In the genomic region with DNA sequence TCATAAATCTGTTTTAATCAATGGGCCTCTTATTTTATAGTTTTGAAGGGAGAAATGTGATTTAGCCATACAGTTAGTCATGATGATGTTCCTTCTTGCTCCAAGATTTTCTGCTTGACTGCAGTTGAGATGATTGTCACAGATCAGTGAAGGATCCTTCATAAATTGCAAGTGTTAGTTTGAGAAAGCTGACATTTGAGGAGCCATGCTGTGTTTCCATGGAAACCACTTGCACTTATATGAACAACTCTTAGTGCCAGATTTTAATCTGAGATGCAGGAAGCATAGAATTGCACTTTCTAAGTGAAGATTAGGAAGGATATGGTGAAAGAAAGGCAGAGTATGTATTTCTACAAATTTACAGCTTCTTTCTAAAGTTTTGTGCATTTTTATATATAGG, we compare ENCODE assay signal across 15 mouse cellular contexts.
A peak's percentile ranks its signal among the peaks of the same experiment; 100 is the strongest.
DNase-seq lines count a peak whose midpoint lies in the region; ATAC-seq and TF ChIP-seq lines count a peak whose summit lies in the region.
"Had no signal": no experiment of that assay in that cellular context is flagged by ENCODE, and none has a peak within 500 bp of the region (broad histone marks: within the 10 kb centered on the region; RNA-seq: fewer than 3 reads in every experiment).

No protein-coding gene starts in this region.

- no peaks in the 10 kb centered on the region for H3K4me1 ChIP-seq in hindbrain, embryonic 14.5 days (replicated peaks; ENCODE audit: control insufficient read depth, insufficient read depth, low read length)
- no peaks in the 10 kb centered on the region for H3K4me1 ChIP-seq in hindbrain, embryonic 10.5 days (replicated peaks)
- no peaks in the 10 kb centered on the region for H3K4me1 ChIP-seq in forebrain, postnatal 0 days (ENCODE audit: insufficient read depth)
- H3K4me1 ChIP-seq: heart, embryonic 12.5 days; stomach, embryonic 15.5 days had no signal

- H3K9me3 ChIP-seq in hindbrain, embryonic 14.5 days (ENCODE audit: control insufficient read depth, low read length), result no peaks in the 10 kb centered on the region
- H3K9me3 ChIP-seq in hindbrain, embryonic 10.5 days, result no peaks in the 10 kb centered on the region
- H3K9me3 ChIP-seq in forebrain, postnatal 0 days (ENCODE audit: low read length), result no peaks in the 10 kb centered on the region
- H3K9me3 ChIP-seq: heart, embryonic 12.5 days; stomach, embryonic 15.5 days had no signal

- no peak overlapping the region for H3K4me2 ChIP-seq in hindbrain, embryonic 14.5 days (replicated peaks)
- H3K4me2 ChIP-seq in forebrain, postnatal 0 days (ENCODE audit: low read depth), result no peak overlapping the region
- H3K4me2 ChIP-seq: heart, embryonic 12.5 days; stomach, embryonic 15.5 days had no signal

- H3K36me3 ChIP-seq in hindbrain, embryonic 14.5 days (replicated peaks; ENCODE audit: control insufficient read depth, insufficient read depth), result no peaks in the 10 kb centered on the region
- H3K36me3 ChIP-seq in hindbrain, embryonic 10.5 days, result no peaks in the 10 kb centered on the region
- no peaks in the 10 kb centered on the region for H3K36me3 ChIP-seq in forebrain, postnatal 0 days (ENCODE audit: insufficient read depth)
- H3K36me3 ChIP-seq: heart, embryonic 12.5 days; stomach, embryonic 15.5 days had no signal

- no peak for ATAC-seq in hindbrain, embryonic 14.5 days (ENCODE audit: low FRiP score)
- peak; percentile 84 for ATAC-seq in forebrain, postnatal 0 days
- ATAC-seq: intestine, embryonic 16.5 days had no signal

- intact Hi-C loops in left cerebral cortex, postnatal 25 days (cut with DNase I), result no loop called here
- intact Hi-C loops in left cerebral cortex, postnatal 36 days (cut with DNase I), result no loop called here

- no peak overlapping the region for H3K9ac ChIP-seq in hindbrain, embryonic 14.5 days
- H3K9ac ChIP-seq in forebrain, postnatal 0 days, result no peak overlapping the region
- H3K9ac ChIP-seq: heart, embryonic 12.5 days; stomach, embryonic 15.5 days had no signal

- peak; percentile 40 for DNase-seq in hindbrain, embryonic 14.5 days (ENCODE audit: low spot score)
- no peak for DNase-seq in hindbrain, embryonic 10.5 days (ENCODE audit: low spot score)
- peak; percentile 10 to 60 for DNase-seq in left cerebral cortex, postnatal 25 days (ENCODE audit: low spot score in 2 of 2)
- no peak for DNase-seq in left cerebral cortex, postnatal 36 days (ENCODE audit: low spot score in 2 of 2)
- DNase-seq in forebrain, postnatal 0 days, result peak; percentile 73
- DNase-seq in retina, postnatal 1 day, result peak; percentile 10
- no peak for DNase-seq in testis, postnatal 14 days (ENCODE audit: low spot score)
- DNase-seq: adrenal gland, postnatal 36 days; cerebellum, adult 9-11 months; liver; lung, adult 18-20 months; right cerebral cortex, postnatal 14 days had no signal

- H3K4me3 ChIP-seq in hindbrain, embryonic 14.5 days (replicated peaks; ENCODE audit: low read length), result no peak overlapping the region
- H3K4me3 ChIP-seq in hindbrain, embryonic 10.5 days, result no peak overlapping the region
- no peak overlapping the region for H3K4me3 ChIP-seq in forebrain, postnatal 0 days (ENCODE audit: low read depth, low read length)
- H3K4me3 ChIP-seq: heart, embryonic 12.5 days; stomach, embryonic 15.5 days had no signal

- H3K27me3 ChIP-seq in hindbrain, embryonic 14.5 days (ENCODE audit: control insufficient read depth, insufficient read depth, low read length), result no peaks in the 10 kb centered on the region
- no peaks in the 10 kb centered on the region for H3K27me3 ChIP-seq in hindbrain, embryonic 10.5 days (ENCODE audit: insufficient read depth, poor library complexity, severe bottlenecking)
- H3K27me3 ChIP-seq in forebrain, postnatal 0 days (ENCODE audit: insufficient read depth, low read length), result no peaks in the 10 kb centered on the region
- H3K27me3 ChIP-seq: heart, embryonic 12.5 days; stomach, embryonic 15.5 days had no signal

- peak overlapping the region; percentile 3; the same call in 1 of the 2 replicates for H3K27ac ChIP-seq in hindbrain, embryonic 14.5 days
- H3K27ac ChIP-seq in hindbrain, embryonic 10.5 days, result no peak overlapping the region
- 0 out of 2 replicates have a peak overlapping the region, but pooled peaks have one; percentile 59 for H3K27ac ChIP-seq in forebrain, postnatal 0 days (ENCODE audit: low read depth, low read length)
- H3K27ac ChIP-seq: stomach, embryonic 15.5 days had no signal

- TF ChIP-seq CTCF in forebrain, postnatal 0 days (IDR thresholded peaks at IDR 0.05; ENCODE audit: low read depth), result no peak

Comparison
In these comparisons a context has a peak if more than half of its experiments do, and no peak if none do; other contexts are left out.
1. DNase-seq: peak in hindbrain, embryonic 14.5 days (single experiment), left cerebral cortex, postnatal 25 days (2 of 2), forebrain, postnatal 0 days (single experiment) and retina, postnatal 1 day (single experiment); none in hindbrain, embryonic 10.5 days (single experiment), left cerebral cortex, postnatal 36 days (0 of 2) and testis, postnatal 14 days (single experiment).